Mouse (Mus musculus): Measurements from ENCODE around the gene Gls2.
"Not testable (repeated sequence)": the region's sequence is repeated elsewhere in the genome, so short reads cannot be mapped to it uniquely, and the experiment has no call there.

Gls2 gene

DNA sequence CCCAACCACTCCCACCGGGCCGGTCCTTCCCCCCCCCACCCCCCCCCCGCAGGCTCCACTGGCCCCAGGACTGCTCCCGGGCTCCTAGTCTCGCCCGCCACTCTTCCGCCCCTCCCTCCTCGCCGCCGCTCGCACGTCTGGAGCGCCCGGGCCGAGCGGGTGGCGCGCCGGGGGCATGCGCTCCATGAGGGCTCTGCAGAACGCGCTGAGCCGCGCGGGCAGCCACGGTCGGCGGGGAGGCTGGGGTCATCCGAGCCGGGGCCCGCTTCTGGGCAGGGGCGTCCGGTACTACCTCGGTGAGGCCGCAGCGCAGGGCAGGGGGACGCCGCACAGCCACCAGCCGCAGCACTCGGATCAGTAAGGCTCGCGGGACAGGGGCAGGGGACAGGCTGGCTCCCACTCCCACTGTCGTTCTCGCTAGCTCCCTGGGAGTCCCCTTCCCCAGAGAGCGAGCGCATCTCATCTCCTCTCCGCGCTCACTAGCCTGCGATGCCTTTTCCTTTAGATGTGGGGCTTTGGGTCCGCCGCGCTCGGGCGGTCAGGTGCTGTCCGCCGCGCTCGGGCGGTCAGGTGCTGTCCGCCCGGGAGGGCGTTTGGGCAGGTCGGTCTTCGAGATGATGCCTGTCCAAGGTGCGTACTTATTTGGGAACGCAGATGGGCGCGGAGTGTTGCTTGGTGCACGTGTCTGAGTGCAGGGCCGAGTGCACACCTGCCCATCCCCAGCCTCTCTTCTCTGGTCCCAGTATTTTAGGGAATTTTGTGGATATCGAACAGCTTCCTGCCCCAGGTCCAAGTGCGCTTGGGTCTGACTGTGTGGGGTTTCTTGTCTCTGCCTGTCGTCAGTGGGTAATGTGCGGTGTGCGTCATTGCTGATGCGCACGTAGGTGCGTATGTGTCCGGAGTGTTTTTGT, 549 bp downstream of the Gls2 start:
- no peak for DNase-seq (ENCODE audit: low spot score)

DNA sequence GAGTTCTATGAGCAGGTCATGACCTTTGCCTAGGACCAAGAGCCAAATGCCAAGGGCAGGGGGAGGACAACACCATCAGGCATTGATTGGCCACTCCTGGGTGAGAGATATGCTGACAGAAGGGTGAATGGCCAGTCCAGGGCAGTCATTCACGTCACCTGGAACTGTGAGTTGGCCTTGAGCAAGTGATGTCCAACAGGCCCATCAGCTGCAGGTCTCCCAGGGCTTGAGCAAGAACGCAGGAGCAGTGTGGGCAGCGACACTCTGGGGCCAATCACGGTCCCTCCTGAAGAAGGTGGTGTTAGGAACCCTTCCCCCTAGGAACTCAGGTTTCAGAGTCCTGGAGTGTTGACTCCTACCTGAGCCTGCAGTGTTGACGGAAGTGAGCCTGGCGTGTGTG, 7.6 kb downstream of the Gls2 start:
- DNase-seq (ENCODE audit: low spot score), result no peak

GRCm38 (mm10) chr10:128204941-128205340, 10.7 kb downstream of the Gls2 start:
- no peak for DNase-seq (ENCODE audit: low spot score)

DNA sequence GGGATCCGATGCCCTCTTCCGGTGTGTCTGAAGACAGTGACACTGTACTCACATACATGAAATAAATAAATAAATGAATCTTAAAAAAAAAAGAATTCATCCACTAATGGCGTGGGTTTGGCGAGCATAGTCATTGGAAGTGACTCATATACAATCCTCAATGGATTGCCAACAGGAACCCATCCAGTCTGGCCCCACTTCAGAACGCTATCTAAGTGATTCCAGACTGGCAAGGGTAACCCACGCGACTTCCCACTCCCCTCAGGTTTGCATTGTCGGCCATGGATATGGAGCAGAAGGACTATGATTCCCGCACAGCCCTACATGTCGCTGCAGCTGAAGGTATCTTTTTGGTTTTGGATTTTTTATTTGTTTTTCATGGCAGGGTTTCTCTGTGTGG, 14.1 kb downstream of the Gls2 start:
- no peak for DNase-seq (ENCODE audit: low spot score)

DNA sequence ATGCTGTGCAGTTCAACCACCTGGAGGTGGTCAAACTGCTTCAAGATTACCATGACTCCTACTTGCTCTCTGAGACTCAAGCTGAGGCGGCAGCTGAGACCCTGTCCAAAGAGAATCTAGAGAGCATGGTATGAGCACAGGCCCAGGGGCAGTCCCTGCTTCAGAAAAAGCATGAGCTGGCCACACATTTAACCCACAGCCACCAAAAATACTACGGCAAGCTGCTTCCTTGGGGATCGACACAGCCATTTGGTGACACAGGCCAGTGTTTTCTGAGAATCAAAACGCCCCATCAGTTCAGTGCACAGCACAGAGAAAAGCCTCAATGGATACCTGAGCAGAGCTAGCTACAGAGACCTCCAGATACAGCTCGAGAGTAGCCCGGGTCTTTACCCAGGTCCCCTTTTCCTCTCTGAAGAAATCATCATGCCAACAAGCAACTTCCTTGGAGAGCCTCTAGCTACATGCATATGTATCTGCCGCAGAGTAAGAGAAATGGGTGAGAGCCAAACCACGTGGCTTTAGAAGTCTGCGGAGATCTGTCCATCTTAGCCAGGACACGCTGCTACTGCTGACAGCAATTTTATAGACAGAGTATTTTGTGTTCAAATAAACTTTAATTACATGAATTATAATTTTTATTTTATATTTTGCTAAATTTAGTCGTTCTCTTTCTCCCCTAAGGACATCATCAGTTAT, 15.2 kb downstream of the Gls2 start:
- DNase-seq (ENCODE audit: low spot score), result no peak

DNA sequence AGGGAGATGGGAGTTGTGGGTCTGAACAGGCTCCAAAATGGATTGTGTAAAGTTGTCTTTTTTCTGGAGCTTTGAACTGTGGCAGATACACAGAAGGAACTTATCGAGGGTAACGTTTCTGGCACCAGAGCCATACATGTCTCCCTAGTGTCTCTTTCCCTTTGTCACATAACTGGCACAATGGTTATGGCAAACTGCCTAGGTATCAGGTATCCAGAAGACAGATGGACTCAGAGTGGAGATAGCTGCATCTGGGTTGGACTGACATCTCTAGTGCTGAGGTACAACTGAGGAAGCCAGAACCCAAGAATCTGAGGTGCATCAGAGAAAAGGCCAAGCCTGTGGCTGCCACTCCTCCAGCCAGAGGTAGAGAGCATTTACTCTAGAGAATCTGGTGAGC, 15.9 kb downstream of the Gls2 start:
- no peak for DNase-seq (ENCODE audit: low spot score)

GRCm38 (mm10) chr10:128210954-128211353, 16.7 kb downstream of the Gls2 start:
- DNase-seq (ENCODE audit: low spot score), result peak; percentile 26

GRCm38 (mm10) chr10:128211390-128212108, 17.3 kb downstream of the Gls2 start, which contains the start of gene Spryd4:
TSS of gene Spryd4 (minus strand) at chr10:128211807.
- DNase-seq (ENCODE audit: low spot score), result peak; percentile 86

DNA sequence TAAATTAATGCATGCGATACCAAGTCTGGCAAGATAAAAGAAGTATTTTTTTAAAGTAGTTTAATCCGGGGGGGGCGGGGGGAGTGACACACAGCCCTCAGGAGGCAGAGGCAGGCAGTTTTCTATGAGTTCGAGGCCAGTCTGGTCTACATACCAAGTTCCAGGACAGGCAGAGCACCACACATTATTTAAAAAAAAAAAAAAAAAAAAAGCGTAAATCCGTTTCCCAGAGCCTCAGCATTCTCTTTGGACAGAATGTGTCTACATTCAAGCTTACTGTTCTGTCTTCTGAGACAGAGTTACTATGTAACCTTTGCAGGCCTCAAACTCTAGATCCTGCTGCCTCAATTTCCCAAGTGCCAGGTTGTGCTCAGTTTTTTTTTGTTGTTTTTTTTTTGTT, 17.9 kb downstream of the Gls2 start:
- DNase-seq (ENCODE audit: low spot score), result no peak

GRCm38 (mm10) chr10:128212871-128213323, 18.6 kb downstream of the Gls2 start:
- peak; percentile 32 for DNase-seq (ENCODE audit: low spot score)

- DNase-seq (ENCODE audit: low spot score), result not testable (repeated sequence)
These were observed 19.9 kb downstream of the Gls2 start for GRCm38 (mm10) chr10:128214112-128214511.

GRCm38 (mm10) chr10:128214981-128215380, 20.7 kb downstream of the Gls2 start:
- DNase-seq (ENCODE audit: low spot score), result no peak

- no peak for DNase-seq (ENCODE audit: low spot score)
These were observed 24.3 kb downstream of the Gls2 start for GRCm38 (mm10) chr10:128218387-128219117.

GRCm38 (mm10) chr10:128221533-128222286, 27.5 kb downstream of the Gls2 start:
- no peak for DNase-seq (ENCODE audit: low spot score)

GRCm38 (mm10) chr10:128225064-128225463, 30.8 kb downstream of the Gls2 start:
- DNase-seq (ENCODE audit: low spot score), result no peak

GRCm38 (mm10) chr10:128225538-128225937, 31.3 kb downstream of the Gls2 start, which contains the start of gene Mip:
TSS of gene Mip (plus strand) at chr10:128225838.
- no peak for DNase-seq (ENCODE audit: low spot score)

DNA sequence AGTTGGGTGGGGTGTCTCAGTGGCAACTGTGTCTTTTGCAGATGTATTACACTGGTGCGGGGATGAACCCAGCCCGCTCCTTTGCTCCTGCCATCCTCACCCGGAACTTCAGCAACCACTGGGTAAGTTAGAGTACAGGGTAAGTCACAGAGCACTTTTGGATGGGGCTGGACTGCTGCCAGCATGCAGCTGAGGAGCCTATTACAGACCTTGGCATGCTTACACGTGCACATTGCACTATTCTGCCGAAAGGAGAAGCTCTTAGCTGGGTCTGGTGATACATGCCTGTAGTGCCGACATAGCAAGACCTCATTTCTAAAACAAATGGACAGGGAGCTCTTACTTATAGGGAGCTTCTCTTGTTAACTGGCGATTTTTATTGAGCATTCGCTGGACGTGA, 33.3 kb downstream of the Gls2 start:
- no peak for DNase-seq (ENCODE audit: low spot score)

GRCm38 (mm10) chr10:128228009-128228408, 33.8 kb downstream of the Gls2 start:
- DNase-seq (ENCODE audit: low spot score), result no peak

GRCm38 (mm10) chr10:128230582-128230981, 36.3 kb downstream of the Gls2 start:
- DNase-seq (ENCODE audit: low spot score), result no peak

- DNase-seq (ENCODE audit: low spot score), result no peak
These were observed 36.9 kb downstream of the Gls2 start for GRCm38 (mm10) chr10:128231146-128231545.
